Mouse (Mus musculus) embryonic fibroblast, embryonic 13.5 days (primary cell): ENCODE results near the gene Tmem86a. TPM values are rescaled to one million over a fixed set of nuclear protein-coding genes. Genes with fewer than 3 reads are reported as not detected.
A peak's percentile ranks its signal among the peaks of the same experiment; 100 is the strongest.

Experiments
- H3K27ac ChIP-seq: 2 replicates; pipeline ENCODE4 v1.5.1; 2012; ENCODE audit warnings: low read length, control low read depth, inconsistent platforms; ENCODE audit not compliant: insufficient read depth
- H3K4me1 ChIP-seq: 2 replicates; pipeline ENCODE4 v1.6.1; 2011; ENCODE audit warnings: low read length; ENCODE audit not compliant: control insufficient read depth, insufficient read depth
- H3K4me3 ChIP-seq: 2 replicates; pipeline ENCODE4 v1.5.1; 2011; ENCODE audit warnings: mild to moderate bottlenecking, control low read depth, low read length; ENCODE audit not compliant: insufficient read depth
- CTCF ChIP-seq: IDR thresholded peaks from 2 replicates; pipeline ENCODE4 v1.5.1; 2011; ENCODE audit warnings: mild to moderate bottlenecking, control low read depth, low read length, moderate library complexity, borderline replicate concordance; ENCODE audit not compliant: insufficient read depth
- POLR2A ChIP-seq: IDR thresholded peaks from 2 replicates; pipeline ENCODE4 v1.6.1; 2011; ENCODE audit warnings: low read depth, mild to moderate bottlenecking, control low read depth, low read length, moderate library complexity
- polyA plus RNA-seq: library from polyadenylated mRNA; stranded (reverse); fragments of >200 nt; gene quantifications from 2 replicates; pipeline ENCODE4 v1.2.4, GENCODE M21; 2011; ENCODE audit warnings: low read depth; ENCODE audit not compliant: missing spikeins, insufficient read length

Tmem86a gene
- polyA plus RNA-seq, 1 experiment, result 19.5 TPM

- Histone ChIP-seq H3K27ac (0 out of 2 replicates have a peak overlapping the region, but pooled peaks have one; percentile 6), H3K4me3 (peak overlapping the region; percentile 57), H3K4me1 (peaks cover 12% of the 10 kb centered on the region)
- TF ChIP-seq CTCF, result no peak
- TF ChIP-seq POLR2A, result no peak
These were observed 365 bp downstream of the Tmem86a start for GRCm38 (mm10) chr7:47050766-47051165.

GRCm38 (mm10) chr7:47051404-47052151, 1.2 kb downstream of the Tmem86a start:
- H3K4me3 ChIP-seq, result 0 out of 2 replicates have a peak overlapping the region, but pooled peaks have one; percentile 57

GRCm38 (mm10) chr7:47052276-47052675, 1.9 kb downstream of the Tmem86a start:
- Histone ChIP-seq H3K4me1 (peaks cover 12% of the 10 kb centered on the region), H3K27ac (peak overlapping the region; percentile 56), H3K4me3 (no peak overlapping the region)
- no peak for TF ChIP-seq POLR2A
- TF ChIP-seq CTCF, result no peak

More at GRCm38 (mm10) chr7:47051404-47052151, 1.2 kb downstream of the Tmem86a start:
- no peak for TF ChIP-seq POLR2A
- Histone ChIP-seq H3K4me1 (peaks cover 12% of the 10 kb centered on the region), H3K27ac (peak overlapping the region; percentile 66)

- H3K4me3 ChIP-seq, result no peak overlapping the region
- H3K27ac ChIP-seq, result no peak overlapping the region
- TF ChIP-seq CTCF (no peak), POLR2A (no peak)
- H3K4me1 ChIP-seq, result peaks cover 12% of the 10 kb centered on the region
These were observed 2.9 kb downstream of the Tmem86a start for GRCm38 (mm10) chr7:47053287-47053686.

- Histone ChIP-seq H3K27ac (no peak overlapping the region), H3K4me3 (no peak overlapping the region), H3K4me1 (peaks cover 12% of the 10 kb centered on the region)
- no peak for TF ChIP-seq POLR2A
- no peak for TF ChIP-seq CTCF
These were observed 4.3 kb downstream of the Tmem86a start for GRCm38 (mm10) chr7:47054666-47055065.

- H3K4me3 ChIP-seq, result no peak overlapping the region
- H3K27ac ChIP-seq, result no peak overlapping the region
- peaks cover 12% of the 10 kb centered on the region for H3K4me1 ChIP-seq
- TF ChIP-seq CTCF (no peak), POLR2A (no peak)
These were observed 5.3 kb downstream of the Tmem86a start for GRCm38 (mm10) chr7:47055744-47056143.

GRCm38 (mm10) chr7:47056273-47056672, 5.9 kb downstream of the Tmem86a start:
- H3K4me3 ChIP-seq, result no peak overlapping the region
- no peak overlapping the region for H3K27ac ChIP-seq
- H3K4me1 ChIP-seq, result peaks cover 12% of the 10 kb centered on the region
- TF ChIP-seq CTCF (no peak), POLR2A (no peak)

- no peaks in the 10 kb centered on the region for H3K4me1 ChIP-seq
- no peak overlapping the region for H3K4me3 ChIP-seq
- no peak for TF ChIP-seq CTCF
- TF ChIP-seq POLR2A, result no peak
- no peak overlapping the region for H3K27ac ChIP-seq
These were observed 8.9 kb downstream of the Tmem86a start for GRCm38 (mm10) chr7:47059339-47059738.

- H3K4me3 ChIP-seq, result no peak overlapping the region
- no peak for TF ChIP-seq POLR2A
- no peak for TF ChIP-seq CTCF
- H3K27ac ChIP-seq, result no peak overlapping the region
- no peaks in the 10 kb centered on the region for H3K4me1 ChIP-seq
These were observed 11.2 kb downstream of the Tmem86a start for GRCm38 (mm10) chr7:47061560-47061959.

- no peak overlapping the region for H3K4me3 ChIP-seq
- no peak for TF ChIP-seq CTCF
- no peak for TF ChIP-seq POLR2A
- H3K27ac ChIP-seq, result no peak overlapping the region
- no peaks in the 10 kb centered on the region for H3K4me1 ChIP-seq
These were observed 16.5 kb downstream of the Tmem86a start for GRCm38 (mm10) chr7:47066942-47067341.

- Histone ChIP-seq H3K4me1 (no peaks in the 10 kb centered on the region), H3K27ac (no peak overlapping the region), H3K4me3 (no peak overlapping the region)
- TF ChIP-seq POLR2A, result no peak
- TF ChIP-seq CTCF, result no peak
These were observed 17.5 kb downstream of the Tmem86a start for GRCm38 (mm10) chr7:47067879-47068278.
